Mouse (Mus musculus) ES-E14 (cell line): ENCODE data around the gene Fam171a1.

Experiments used
- HCFC1 ChIP-seq: IDR thresholded peaks from 2 replicates; pipeline ENCODE4 v1.6.1; 2012; ENCODE audit warnings: low read length, inconsistent platforms, borderline replicate concordance; ENCODE audit not compliant: insufficient read depth
- MAFK ChIP-seq: IDR thresholded peaks from 2 replicates; pipeline ENCODE4 v1.6.1; 2014; ENCODE audit warnings: mild to moderate bottlenecking, low read depth, low read length, inconsistent platforms; ENCODE audit not compliant: insufficient read depth
- ZC3H11A ChIP-seq: IDR thresholded peaks from 2 replicates; pipeline ENCODE4 v1.6.1; 2012; ENCODE audit warnings: low read depth, mild to moderate bottlenecking, inconsistent platforms, low read length, borderline replicate concordance
- ZNF384 ChIP-seq: IDR thresholded peaks from 2 replicates; pipeline ENCODE4 v1.6.1; 2012; ENCODE audit warnings: low read depth, low read length, inconsistent platforms

- TF ChIP-seq ZC3H11A (no peak), HCFC1 (no peak), MAFK (no peak), ZNF384 (no peak)
Observed at GRCm38 (mm10) chr2:3108834-3109233, 5.2 kb upstream of the Fam171a1 start.
